Mouse (Mus musculus): ENCODE measurements at regions not wholly inside any gene's neighbourhood (a gene's known extent, or its start where the extent isn't known, plus 50 kb on each side); places are given as distances from the start of the nearest gene placed in this dataset.

DNA sequence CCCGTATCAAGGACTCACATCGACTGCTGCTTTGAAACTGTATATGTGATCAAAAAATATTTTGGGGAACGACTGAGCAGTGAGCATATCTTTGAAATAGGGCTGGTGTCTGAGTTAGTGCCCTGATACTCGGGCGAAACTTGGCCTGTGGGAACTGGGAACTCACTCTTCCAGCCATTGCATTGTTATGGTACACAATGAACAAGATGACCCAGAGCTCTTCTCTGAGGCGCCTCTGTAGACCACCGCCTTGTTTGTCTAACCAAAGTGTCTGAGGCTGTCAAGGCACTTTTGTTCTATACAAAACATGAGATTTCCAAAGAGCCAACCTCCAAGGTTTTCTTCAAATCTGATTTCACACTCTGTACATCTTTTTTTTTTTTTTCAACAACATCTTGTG, 201.5 kb downstream of the Cog6 start:
- in situ Hi-C loops (cut with MseI, MboI): no loop called here

DNA sequence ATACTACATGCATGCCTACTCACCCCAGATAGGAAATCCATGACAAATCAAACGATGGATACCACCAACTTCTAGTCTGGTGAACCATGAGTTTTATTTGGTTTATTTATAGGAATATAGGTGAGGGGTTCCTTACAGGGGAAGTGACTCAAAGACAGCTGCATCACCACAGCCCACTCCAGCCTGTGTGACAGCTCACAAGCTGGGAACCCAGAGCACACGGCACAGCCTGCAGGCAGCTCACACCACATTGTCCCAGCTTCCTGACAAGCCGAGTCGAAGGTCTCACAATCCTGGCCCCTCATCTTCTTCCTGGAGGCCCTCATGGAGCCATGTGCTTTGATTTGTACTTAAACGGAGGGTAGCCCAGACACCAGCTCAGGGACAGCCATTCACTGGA, 214.7 kb downstream of the Cog6 start:
- in situ Hi-C loops (cut with MseI, MboI): no loop called here

- in situ Hi-C loops (cut with MseI, MboI): no loop called here
Measured at GRCm38 (mm10) chr3:52801446-52801845, 215.6 kb downstream of the Cog6 start.

GRCm38 (mm10) chr3:52800673-52801072, 216.4 kb downstream of the Cog6 start:
- in situ Hi-C loops (cut with MseI, MboI): no loop called here

- in situ Hi-C loops (cut with MseI, MboI): no loop called here
Measured at GRCm38 (mm10) chr3:52797801-52798200, 219.2 kb downstream of the Cog6 start.

DNA sequence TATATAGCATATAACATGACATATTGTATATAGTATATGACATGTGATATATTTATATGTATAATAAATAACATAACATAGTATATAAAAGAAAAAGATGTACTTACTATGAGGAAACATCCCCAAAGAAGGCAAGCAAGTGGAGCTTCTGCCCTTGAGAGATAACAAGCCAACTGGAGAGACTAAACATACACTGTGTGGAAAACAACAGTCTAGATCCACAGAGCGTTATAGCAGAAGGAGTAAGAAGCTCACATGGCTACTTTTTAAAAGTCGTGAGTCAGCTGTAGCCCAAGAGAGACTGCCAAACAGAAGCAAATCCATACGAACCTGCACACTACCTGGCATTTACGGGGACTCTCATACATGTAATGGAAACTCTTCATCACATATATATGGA, 219.9 kb downstream of the Cog6 start:
- in situ Hi-C loops (cut with MseI, MboI): no loop called here

GRCm38 (mm10) chr3:52794218-52794617, 222.8 kb downstream of the Cog6 start:
- in situ Hi-C loops (cut with MseI, MboI): no loop called here

GRCm38 (mm10) chr3:52792801-52793200, 224.2 kb downstream of the Cog6 start:
- in situ Hi-C loops (cut with MseI, MboI): no loop called here

DNA sequence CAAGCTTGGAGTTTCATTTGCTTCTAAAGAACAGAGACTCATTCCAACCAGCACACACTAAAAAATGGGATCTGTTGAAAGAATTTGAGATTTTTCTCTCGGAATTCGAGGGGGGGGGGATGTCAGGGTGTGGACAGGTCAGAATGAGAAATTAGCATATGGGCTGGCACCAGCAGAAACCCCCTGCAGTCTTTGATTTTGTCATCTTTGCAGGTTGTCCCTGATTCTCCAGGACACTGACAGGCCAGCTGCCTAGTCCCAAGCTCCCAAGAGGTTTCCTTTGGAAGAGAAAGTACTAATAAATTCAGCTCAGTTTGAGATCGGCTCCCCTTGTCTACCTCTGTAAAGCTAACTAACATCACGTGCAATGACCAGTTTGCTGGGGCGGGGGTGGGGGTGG, 224.9 kb downstream of the Cog6 start:
- in situ Hi-C loops (cut with MseI, MboI): no loop called here

DNA sequence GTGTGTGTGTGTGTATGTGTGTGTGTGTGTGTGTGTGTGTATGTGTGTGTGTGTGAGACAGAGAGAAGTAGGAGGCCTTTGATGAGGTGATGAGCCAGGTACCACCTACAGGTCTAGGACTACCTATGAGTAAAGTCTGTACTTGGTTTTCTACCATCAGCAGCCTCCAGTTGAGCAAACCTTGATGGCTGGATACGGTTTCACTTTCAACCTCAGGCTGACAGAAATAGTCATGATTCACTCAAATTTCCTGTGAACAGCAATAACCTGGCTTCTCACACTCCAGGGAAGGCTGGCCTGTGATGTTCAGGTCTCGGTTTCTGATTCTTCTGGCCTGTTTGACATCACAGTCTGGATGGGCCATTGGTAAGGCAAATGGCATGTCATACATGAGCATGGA, 226.1 kb downstream of the Cog6 start:
- in situ Hi-C loops (cut with MseI, MboI): no loop called here

GRCm38 (mm10) chr3:52787964-52788760, 228.9 kb downstream of the Cog6 start:
- in situ Hi-C loops (cut with MseI, MboI): no loop called here

DNA sequence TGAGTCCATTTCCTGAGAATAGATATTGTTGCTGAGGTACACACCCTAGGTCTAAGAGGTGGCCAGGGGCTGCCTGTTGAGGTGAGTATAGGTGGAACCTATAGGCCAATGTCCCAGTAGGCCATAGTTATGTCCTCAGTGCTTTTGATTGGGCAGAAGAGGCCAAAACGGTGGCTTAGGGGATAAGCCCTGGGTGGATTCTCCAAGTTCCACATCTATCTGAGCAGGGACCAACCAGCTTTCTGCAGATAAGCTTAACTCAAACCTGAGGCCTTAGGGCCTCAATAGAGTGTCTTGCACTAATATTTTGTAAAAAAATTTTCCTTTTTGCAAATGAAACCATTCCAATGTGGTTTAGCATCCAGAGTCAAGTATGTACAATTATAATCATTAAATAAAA, 231.4 kb downstream of the Cog6 start:
- in situ Hi-C loops (cut with MseI, MboI): no loop called here

- in situ Hi-C loops (cut with MseI, MboI): no loop called here
Measured at GRCm38 (mm10) chr3:52784476-52784875, 232.6 kb downstream of the Cog6 start.

DNA sequence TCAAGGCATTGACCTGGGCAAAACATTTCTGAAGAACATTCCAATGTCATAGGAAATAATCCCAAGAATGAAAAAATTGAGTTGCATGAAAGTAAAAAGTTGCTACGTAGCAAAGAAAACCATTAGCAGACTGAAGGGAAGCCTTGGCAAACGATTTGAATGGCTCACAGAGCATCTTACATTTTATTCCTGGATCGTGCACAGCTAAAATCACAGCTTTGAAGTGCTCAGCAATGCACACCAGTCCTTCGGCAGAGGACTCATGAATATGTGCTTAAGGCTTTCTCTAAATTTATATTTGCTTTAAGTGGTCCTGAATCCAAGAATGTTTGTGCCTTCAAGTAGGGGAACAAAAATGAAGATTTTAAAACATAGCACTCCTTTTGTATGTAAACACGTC, 234.5 kb downstream of the Cog6 start:
- in situ Hi-C loops (cut with MseI, MboI): no loop called here

DNA sequence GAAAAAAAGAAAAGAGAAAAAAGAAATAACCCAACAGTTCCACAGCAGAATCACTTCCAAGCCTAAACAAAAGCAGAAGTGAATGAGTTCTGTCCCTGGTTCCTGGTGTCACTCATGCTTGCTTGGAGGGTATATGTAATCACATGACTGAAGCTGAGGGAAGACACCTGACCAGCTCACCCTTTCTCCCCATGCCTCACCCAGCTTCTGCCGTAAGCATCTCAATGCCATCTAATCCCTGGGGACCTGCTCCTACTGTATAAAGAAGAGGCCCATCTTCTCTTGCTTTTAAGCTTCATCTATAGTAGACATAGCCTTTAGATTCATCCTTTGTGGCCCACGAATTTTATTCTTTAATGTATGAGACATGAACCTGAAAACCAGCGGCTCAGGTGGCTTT, 235.5 kb downstream of the Cog6 start:
- in situ Hi-C loops (cut with MseI, MboI): no loop called here

DNA sequence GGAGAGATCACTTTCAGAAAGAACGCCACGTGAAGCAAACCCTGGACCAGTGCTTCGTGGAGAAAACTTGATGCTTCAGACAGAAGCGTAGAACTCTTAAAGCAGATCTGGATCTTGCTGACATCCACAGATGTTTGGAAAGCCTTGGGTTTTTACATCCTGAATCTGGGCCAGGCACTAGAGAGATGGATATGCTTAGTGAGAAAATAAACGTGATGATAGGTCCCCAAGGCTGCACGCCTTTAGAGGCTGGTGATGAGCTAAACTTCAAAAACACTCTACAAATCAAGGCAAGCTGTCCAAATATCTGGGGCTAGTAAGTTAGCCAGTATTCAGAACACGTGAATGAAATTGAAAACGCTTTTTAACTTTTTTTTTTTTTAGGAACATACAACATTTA, 236.7 kb downstream of the Cog6 start:
- in situ Hi-C loops (cut with MseI, MboI): no loop called here

GRCm38 (mm10) chr3:52775875-52776274, 241.2 kb downstream of the Cog6 start:
- in situ Hi-C loops (cut with MseI, MboI): no loop called here

DNA sequence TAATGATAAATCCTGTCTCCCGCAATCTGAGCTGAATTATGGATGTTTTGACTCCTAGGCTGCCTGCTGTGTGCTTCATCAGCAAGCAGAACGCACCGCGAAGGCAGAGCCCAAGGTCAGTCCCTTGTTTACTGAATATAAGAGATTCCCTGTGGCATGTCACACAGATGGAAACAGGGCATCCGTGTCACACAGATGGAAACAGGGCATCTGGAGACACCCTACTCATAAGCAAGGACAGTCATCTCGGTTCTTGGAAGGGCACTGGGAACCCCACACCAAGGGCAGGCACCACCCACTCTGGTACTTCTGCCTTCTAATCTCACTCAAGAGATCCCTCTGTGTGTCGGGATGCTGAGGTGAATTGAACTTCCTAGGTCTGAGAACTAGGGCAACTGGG, 241.9 kb downstream of the Cog6 start:
- in situ Hi-C loops (cut with MseI, MboI): no loop called here

- in situ Hi-C loops (cut with MseI, MboI): loop anchor here (25.0 kb wide), 1 partner anchor 512 kb away; the partner anchor contains the start of gene Foxo1 (in 2 of the 2)
Measured at GRCm38 (mm10) chr3:52774734-52775133, 242.3 kb downstream of the Cog6 start.

DNA sequence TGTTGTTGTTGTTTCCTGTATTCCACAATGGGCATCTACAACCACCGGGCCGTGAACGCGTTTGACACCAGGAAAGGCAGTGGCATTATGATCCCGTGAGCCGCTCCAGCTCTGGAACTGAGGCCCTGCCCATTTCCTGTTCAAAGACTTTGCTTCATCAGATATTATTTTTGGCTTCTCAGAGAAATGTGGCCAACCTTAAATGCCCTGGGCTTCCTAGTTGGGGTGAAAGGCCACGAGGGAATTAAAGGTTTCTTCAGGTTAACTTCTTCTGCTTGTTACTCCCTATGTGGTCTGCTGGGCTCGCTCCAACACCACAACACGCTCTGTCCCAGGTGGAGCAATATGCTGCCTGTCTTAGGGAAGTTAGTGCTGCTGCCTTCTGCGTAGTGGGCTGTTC, 249.8 kb downstream of the Cog6 start:
- in situ Hi-C loops (cut with MseI, MboI): loop anchor here (25.0 kb wide), 1 partner anchor 505 kb away; the partner anchor contains the start of gene Foxo1 (in 2 of the 2)

DNA sequence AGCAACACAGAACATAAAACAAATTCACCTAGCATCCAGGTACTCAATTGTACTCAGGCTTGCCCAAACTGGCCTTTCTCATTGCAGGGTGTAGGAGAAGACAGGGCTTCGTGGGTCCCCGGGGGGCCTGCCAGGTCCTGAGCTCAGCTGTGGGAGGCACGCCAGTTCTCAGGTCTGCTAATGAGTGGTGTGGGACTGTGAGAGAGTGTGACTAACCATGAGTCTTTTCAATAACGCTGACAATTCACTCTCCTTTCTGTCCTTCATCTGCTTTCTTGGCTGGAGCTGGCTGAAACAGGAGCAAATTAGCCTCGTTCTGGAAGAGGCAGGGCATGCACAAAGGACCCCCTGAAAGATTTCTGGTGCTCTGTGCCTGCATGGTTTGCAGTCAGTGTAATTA, 250.2 kb downstream of the Cog6 start:
- in situ Hi-C loops (cut with MseI, MboI): loop anchor here (25.0 kb wide), 1 partner anchor 505 kb away; the partner anchor contains the start of gene Foxo1 (in 2 of the 2)

DNA sequence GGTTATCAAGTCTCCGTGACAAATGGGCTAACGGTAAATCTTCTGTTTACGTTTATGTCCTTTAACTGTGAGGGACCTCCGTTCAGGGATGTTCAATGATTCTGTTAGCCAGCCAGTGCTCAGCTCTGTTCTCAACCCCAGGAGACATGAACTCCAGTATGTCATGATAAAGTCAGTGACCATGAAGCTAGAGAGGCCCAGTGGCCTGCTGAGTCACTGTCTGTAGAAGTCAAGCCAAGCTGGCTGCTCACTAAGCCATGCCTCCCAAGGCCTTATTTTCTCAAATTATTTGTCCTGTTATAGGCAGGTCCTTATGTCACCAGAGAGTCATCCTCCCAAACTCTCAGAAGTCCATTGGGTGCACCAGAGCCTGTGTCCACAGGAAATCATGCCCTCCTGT, 252.9 kb downstream of the Cog6 start:
- in situ Hi-C loops (cut with MseI, MboI): loop anchor here (25.0 kb wide), 1 partner anchor 502 kb away; the partner anchor contains the start of gene Foxo1 (in 2 of the 2)

DNA sequence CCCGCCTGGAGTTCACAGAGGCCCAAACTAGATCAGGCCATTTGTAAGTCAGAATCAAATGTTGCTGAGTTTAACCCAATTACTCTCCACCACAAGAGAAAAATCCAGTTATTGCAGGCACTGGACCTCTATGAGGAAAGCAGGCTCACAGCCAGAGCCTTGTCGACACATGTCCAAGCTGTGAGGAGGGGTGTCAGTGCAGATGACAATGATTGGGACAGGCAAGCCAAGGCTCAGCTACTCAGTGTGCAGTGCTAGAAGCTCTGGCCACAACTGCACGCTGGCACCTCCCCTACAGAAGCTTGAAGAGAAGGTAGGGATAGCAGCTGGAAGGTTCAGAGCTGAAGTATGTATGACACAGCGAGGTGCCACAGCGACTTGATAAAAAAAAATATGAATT, 253.4 kb downstream of the Cog6 start:
- in situ Hi-C loops (cut with MseI, MboI): loop anchor here (25.0 kb wide), 1 partner anchor 501 kb away; the partner anchor contains the start of gene Foxo1 (in 2 of the 2)

Data from mouse trophoblast stem cell (cell line).